Mouse (Mus musculus) embryonic facial prominence, embryonic 13.5 days (tissue): ENCODE measurements around the gene Ntsr2. TPM values are rescaled to one million over a fixed set of nuclear protein-coding genes. Genes with fewer than 3 reads are reported as not detected.
"Not testable (repeated sequence)": the region's sequence is repeated elsewhere in the genome, so short reads cannot be mapped to it uniquely, and the experiment has no call there.

ENCODE experiments used
- ATAC-seq: fragments of 200-750 bp; cut with Nextera tagmentation; 2 replicates; pipeline ENCODE4 v1.8.0; 2017; ENCODE audit warnings: low read depth; ENCODE audit not compliant: insufficient number of reproducible peaks, insufficient read depth, low FRiP score, low TSS enrichment
- H3K27ac ChIP-seq: fragments of 300-500 bp; sonication (generic); 2 replicates; pipeline ENCODE4 v1.5.1; 2015; ENCODE audit warnings: moderate library complexity, mild to moderate bottlenecking, inconsistent platforms
- H3K27me3 ChIP-seq: fragments of 300-500 bp; sonication (generic); 2 replicates; pipeline ENCODE4 v1.6.1; 2015; ENCODE audit warnings: mild to moderate bottlenecking, inconsistent platforms
- H3K36me3 ChIP-seq: fragments of 300-500 bp; sonication (generic); 2 replicates; pipeline ENCODE4 v1.6.1; 2015; ENCODE audit warnings: mild to moderate bottlenecking, inconsistent platforms
- H3K4me1 ChIP-seq: fragments of 300-500 bp; sonication (generic); 2 replicates; pipeline ENCODE4 v1.6.1; 2015; ENCODE audit warnings: inconsistent platforms
- H3K4me2 ChIP-seq: fragments of 300-500 bp; sonication (generic); 2 replicates; pipeline ENCODE4 v1.6.1; 2015; ENCODE audit warnings: moderate library complexity, mild to moderate bottlenecking, inconsistent platforms
- H3K4me3 ChIP-seq: fragments of 300-500 bp; sonication (generic); 2 replicates; pipeline ENCODE4 v1.5.1; 2015; ENCODE audit warnings: mild to moderate bottlenecking, inconsistent platforms
- H3K9ac ChIP-seq: fragments of 300-500 bp; sonication (generic); 2 replicates; pipeline ENCODE4 v1.6.1; 2015; ENCODE audit warnings: mild to moderate bottlenecking, inconsistent platforms
- H3K9me3 ChIP-seq: fragments of 300-500 bp; sonication (generic); 2 replicates; pipeline ENCODE4 v1.6.1; 2016; ENCODE audit warnings: inconsistent platforms
- WGBS: fragments of 180-500 bp; shearing (Covaris S2); methylation state at CpG from one replicate; pipeline ENCODE4 v1.1.7; 2015; ENCODE audit warnings: mixed read lengths; 5-methylcytosine and 5-hydroxymethylcytosine counted together
- polyA plus RNA-seq: library from polyadenylated mRNA; unstranded; fragments of >200 nt; fragmentation: Nextera tagmentation; extraction: Ambion mirVana; gene quantifications from 2 replicates; pipeline ENCODE4 v1.2.1, GENCODE M21; 2015

Ntsr2 gene
- polyA plus RNA-seq, 1 experiment from 2014 or later: not detected

GRCm38 (mm10) chr12:16655604-16656003, 2.4 kb downstream of the Ntsr2 start:
- WGBS: 80% methylated on average over 4 of the region's 4 CpGs
- H3K9ac ChIP-seq: no peak overlapping the region
- ATAC-seq: no peak
- no peaks in the 10 kb centered on the region for H3K36me3 ChIP-seq
- no peak overlapping the region for H3K27ac ChIP-seq
- no peak overlapping the region for H3K4me3 ChIP-seq
- peaks cover 7% of the 10 kb centered on the region for H3K4me1 ChIP-seq
- H3K27me3 ChIP-seq: peaks cover 49% of the 10 kb centered on the region
- no peaks in the 10 kb centered on the region for H3K9me3 ChIP-seq
- no peak overlapping the region for H3K4me2 ChIP-seq

GRCm38 (mm10) chr12:16656906-16657875, 4.0 kb downstream of the Ntsr2 start:
- Histone ChIP-seq H3K27me3 (peaks cover 44% of the 10 kb centered on the region), H3K4me2 (no peak overlapping the region), H3K9ac (no peak overlapping the region), H3K36me3 (no peaks in the 10 kb centered on the region), H3K4me3 (no peak overlapping the region), H3K9me3 (no peaks in the 10 kb centered on the region), H3K27ac (no peak overlapping the region), H3K4me1 (peaks cover 7% of the 10 kb centered on the region)
- 66% methylated on average over 5 of the region's 5 CpGs for WGBS
- ATAC-seq: no peak

GRCm38 (mm10) chr12:16661459-16661858, 8.3 kb downstream of the Ntsr2 start:
- Histone ChIP-seq H3K4me2 (no peak overlapping the region), H3K9ac (no peak overlapping the region), H3K27me3 (0 out of 2 replicates have a peak, but pooled peaks cover 2% of the 10 kb centered on the region), H3K9me3 (no peaks in the 10 kb centered on the region), H3K36me3 (no peaks in the 10 kb centered on the region), H3K4me3 (no peak overlapping the region), H3K4me1 (no peaks in the 10 kb centered on the region), H3K27ac (no peak overlapping the region)
- no peak for ATAC-seq
- WGBS: 77% methylated on average over 10 of the region's 10 CpGs

- Histone ChIP-seq H3K4me2 (no peak overlapping the region), H3K27me3 (no peaks in the 10 kb centered on the region), H3K9me3 (no peaks in the 10 kb centered on the region), H3K27ac (no peak overlapping the region), H3K4me1 (no peaks in the 10 kb centered on the region), H3K4me3 (no peak overlapping the region), H3K9ac (no peak overlapping the region), H3K36me3 (no peaks in the 10 kb centered on the region)
- 88% methylated on average over 2 of the region's 2 CpGs for WGBS
- no peak for ATAC-seq
Measured at GRCm38 (mm10) chr12:16661936-16662335, 8.8 kb downstream of the Ntsr2 start.

GRCm38 (mm10) chr12:16662955-16663585, 9.9 kb downstream of the Ntsr2 start:
- H3K4me2 ChIP-seq: no peak overlapping the region
- no peaks in the 10 kb centered on the region for H3K9me3 ChIP-seq
- no peaks in the 10 kb centered on the region for H3K4me1 ChIP-seq
- no peak overlapping the region for H3K9ac ChIP-seq
- 69% methylated on average over 6 of the region's 6 CpGs for WGBS
- no peaks in the 10 kb centered on the region for H3K36me3 ChIP-seq
- ATAC-seq: no peak
- H3K27ac ChIP-seq: no peak overlapping the region
- H3K27me3 ChIP-seq: no peaks in the 10 kb centered on the region
- H3K4me3 ChIP-seq: no peak overlapping the region

GRCm38 (mm10) chr12:16665022-16665421, 11.8 kb downstream of the Ntsr2 start:
- no peak overlapping the region for H3K9ac ChIP-seq
- no peak overlapping the region for H3K4me2 ChIP-seq
- no peak for ATAC-seq
- no peaks in the 10 kb centered on the region for H3K27me3 ChIP-seq
- H3K9me3 ChIP-seq: no peaks in the 10 kb centered on the region
- H3K4me1 ChIP-seq: peaks cover 5% of the 10 kb centered on the region; the same call in 1 of the 2 replicates
- WGBS: 11% methylated on average over 2 of the region's 2 CpGs
- H3K4me3 ChIP-seq: no peak overlapping the region
- H3K36me3 ChIP-seq: no peaks in the 10 kb centered on the region
- no peak overlapping the region for H3K27ac ChIP-seq

GRCm38 (mm10) chr12:16669176-16669575, 16.0 kb downstream of the Ntsr2 start:
- 46% methylated on average over 3 of the region's 3 CpGs for WGBS

GRCm38 (mm10) chr12:16672246-16672645, 19.1 kb downstream of the Ntsr2 start:
- Histone ChIP-seq H3K4me1 (peaks cover 5% of the 10 kb centered on the region; the same call in 1 of the 2 replicates), H3K9ac (no peak overlapping the region), H3K9me3 (no peaks in the 10 kb centered on the region), H3K27ac (no peak overlapping the region), H3K36me3 (0 out of 2 replicates have a peak, but pooled peaks cover 6% of the 10 kb centered on the region), H3K4me3 (no peak overlapping the region), H3K27me3 (no peaks in the 10 kb centered on the region), H3K4me2 (no peak overlapping the region)
- no peak for ATAC-seq
- WGBS: 92% methylated on average over 10 of the region's 10 CpGs

More at GRCm38 (mm10) chr12:16669176-16669575, 16.0 kb downstream of the Ntsr2 start:
- Histone ChIP-seq H3K4me2 (no peak overlapping the region), H3K9ac (no peak overlapping the region), H3K27ac (no peak overlapping the region), H3K27me3 (no peaks in the 10 kb centered on the region), H3K4me3 (no peak overlapping the region), H3K4me1 (peaks cover 5% of the 10 kb centered on the region; the same call in 1 of the 2 replicates), H3K36me3 (0 out of 2 replicates have a peak, but pooled peaks cover 3% of the 10 kb centered on the region), H3K9me3 (no peaks in the 10 kb centered on the region)
- ATAC-seq: no peak

GRCm38 (mm10) chr12:16690631-16691030, 37.4 kb downstream of the Ntsr2 start:
- Histone ChIP-seq H3K36me3 (0 out of 2 replicates have a peak, but pooled peaks cover 7% of the 10 kb centered on the region), H3K9ac (no peak overlapping the region), H3K4me3 (no peak overlapping the region), H3K27me3 (no peaks in the 10 kb centered on the region), H3K4me2 (no peak overlapping the region), H3K4me1 (no peaks in the 10 kb centered on the region), H3K27ac (no peak overlapping the region), H3K9me3 (no peaks in the 10 kb centered on the region)
- 94% methylated on average over 9 of the region's 9 CpGs for WGBS
- ATAC-seq: no peak

- Histone ChIP-seq H3K36me3 (0 out of 2 replicates have a peak, but pooled peaks cover 15% of the 10 kb centered on the region), H3K9ac (no peak overlapping the region), H3K27me3 (no peaks in the 10 kb centered on the region), H3K4me3 (no peak overlapping the region), H3K4me1 (no peaks in the 10 kb centered on the region), H3K27ac (no peak overlapping the region), H3K4me2 (no peak overlapping the region), H3K9me3 (no peaks in the 10 kb centered on the region)
- no peak for ATAC-seq
- 45% methylated on average over 5 of the region's 5 CpGs for WGBS
Measured at GRCm38 (mm10) chr12:16694783-16695182, 41.6 kb downstream of the Ntsr2 start.

GRCm38 (mm10) chr12:16695252-16695651, 42.1 kb downstream of the Ntsr2 start:
- not testable (repeated sequence) for H3K4me1 ChIP-seq, H3K4me2 ChIP-seq, H3K9me3 ChIP-seq, H3K9ac ChIP-seq, H3K27ac ChIP-seq, H3K4me3 ChIP-seq, ATAC-seq, H3K27me3 ChIP-seq
- 95% methylated on average over 7 of the region's 8 CpGs for WGBS
- H3K36me3 ChIP-seq: 0 out of 2 replicates have a peak, but pooled peaks cover 14% of the 10 kb centered on the region
